Mouse (Mus musculus) E14TG2a.4 (cell line): ENCODE measurements around the gene Xrcc1.

Experiments used
- CTCF ChIP-seq: conservative IDR thresholded peaks from 2 replicates; pipeline ENCODE4 v1.5.1; 2014; ENCODE audit warnings: low read length
- NANOG ChIP-seq: IDR thresholded peaks from 2 replicates; pipeline ENCODE4 v1.6.1; 2014; ENCODE audit warnings: borderline replicate concordance, low read length, mixed read lengths
- POU5F1 ChIP-seq: IDR thresholded peaks from 2 replicates; pipeline ENCODE4 v1.6.1; 2014; ENCODE audit warnings: low read length, borderline replicate concordance

GRCm38 (mm10) chr7:24584876-24585275, 38.8 kb downstream of the Xrcc1 start:
- TF ChIP-seq CTCF (no peak), NANOG (no peak), POU5F1 (no peak)
